ENCODE assay signal across 10 mouse cellular contexts in the genomic region with DNA sequence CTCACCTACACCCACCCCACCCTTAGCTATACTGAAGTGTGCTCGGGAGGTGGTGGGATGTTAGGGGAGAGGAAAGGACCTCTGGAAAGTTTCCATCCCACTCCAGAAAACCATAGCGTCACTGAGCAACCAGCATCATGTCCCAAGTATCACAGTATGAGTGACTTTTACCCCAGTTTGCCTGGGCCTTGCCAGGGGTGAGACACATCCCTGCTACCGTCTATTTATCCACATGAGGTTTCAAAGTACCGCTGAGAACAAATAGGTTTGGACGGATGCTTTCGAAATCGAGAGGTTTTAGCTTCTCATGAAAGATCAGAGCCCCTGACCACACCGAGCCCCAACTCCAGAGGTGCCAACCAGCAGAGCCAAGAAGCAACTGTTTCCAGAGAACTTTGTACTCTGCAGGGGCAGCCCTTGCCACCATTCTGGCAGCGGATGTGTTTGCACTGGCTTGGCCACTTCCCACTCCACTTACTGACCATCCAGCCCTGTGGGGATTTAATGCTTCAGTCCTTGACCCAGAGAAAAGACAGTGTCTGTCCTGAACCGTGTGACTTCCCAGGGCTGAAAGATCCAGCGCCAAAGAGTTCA.
"Had no signal": no experiment of that assay in that cellular context is flagged by ENCODE, and none has a peak within 500 bp of the region (broad histone marks: within the 10 kb centered on the region; RNA-seq: fewer than 3 reads in every experiment).

No protein-coding gene starts in this region.

- H3K4me3 ChIP-seq: left cerebral cortex, adult 2 months; liver, embryonic 13.5 days; midbrain, embryonic 13.5 days had no signal

- DNase-seq: layer of hippocampus, postnatal 36 days; liver, embryonic 13.5 days; lung, embryonic 14.5 days; thymus, adult 18-20 months; thymus, postnatal 36 days had no signal

- H3K9ac ChIP-seq: liver, embryonic 13.5 days; lung, embryonic 14.5 days; midbrain, embryonic 13.5 days had no signal

- H3K9me3 ChIP-seq: liver, embryonic 13.5 days; midbrain, embryonic 13.5 days had no signal

- H3K4me2 ChIP-seq: liver, embryonic 13.5 days; lung, embryonic 14.5 days; midbrain, embryonic 13.5 days had no signal

- H3K4me1 ChIP-seq: liver, embryonic 13.5 days; midbrain, embryonic 13.5 days had no signal

- H3K27ac ChIP-seq: left cerebral cortex, adult 2 months; liver, embryonic 13.5 days; macrophage; midbrain, embryonic 13.5 days had no signal

- H3K36me3 ChIP-seq: liver, embryonic 13.5 days; midbrain, embryonic 13.5 days had no signal

- H3K27me3 ChIP-seq: liver, embryonic 13.5 days; midbrain, embryonic 13.5 days had no signal

- ATAC-seq: intestine, postnatal 0 days; lung, postnatal 0 days; midbrain, embryonic 13.5 days had no signal
